Mouse (Mus musculus): ENCODE measurements around the gene Daam2. TPM values are rescaled to one million over a fixed set of nuclear protein-coding genes. Genes with fewer than 3 reads are reported as not detected.

Gene Daam2
- polyA plus RNA-seq, 1 experiment from 2014 or later, result 15.8 TPM

GRCm38 (mm10) chr17:49530215-49530614, 33.9 kb downstream of the Daam2 start:
- Histone ChIP-seq H3K9me3 (no peaks in the 10 kb centered on the region), H3K4me2 (no peak overlapping the region), H3K27me3 (no peaks in the 10 kb centered on the region), H3K4me3 (no peak overlapping the region), H3K27ac (no peak overlapping the region), H3K4me1 (peaks cover 41% of the 10 kb centered on the region), H3K36me3 (0 out of 2 replicates have a peak, but pooled peaks cover 6% of the 10 kb centered on the region), H3K9ac (no peak overlapping the region)
- ATAC-seq (ENCODE audit: borderline replicate concordance, extremely low read depth, low FRiP score, low TSS enrichment), result no peak
- WGBS, result 19% methylated on average over 3 of the region's 3 CpGs

GRCm38 (mm10) chr17:49528503-49529205, 35.5 kb downstream of the Daam2 start:
- Histone ChIP-seq H3K27me3 (no peaks in the 10 kb centered on the region), H3K9me3 (no peaks in the 10 kb centered on the region), H3K4me2 (no peak overlapping the region), H3K4me1 (peaks cover 26% of the 10 kb centered on the region), H3K9ac (no peak overlapping the region), H3K27ac (peak overlapping the region; percentile 34), H3K36me3 (0 out of 2 replicates have a peak, but pooled peaks cover 6% of the 10 kb centered on the region), H3K4me3 (no peak overlapping the region)
- 34% methylated on average over 7 of the region's 7 CpGs for WGBS
- peak; percentile 55; the same call in 1 of the 2 replicates for ATAC-seq (ENCODE audit: borderline replicate concordance, extremely low read depth, low FRiP score, low TSS enrichment)

DNA sequence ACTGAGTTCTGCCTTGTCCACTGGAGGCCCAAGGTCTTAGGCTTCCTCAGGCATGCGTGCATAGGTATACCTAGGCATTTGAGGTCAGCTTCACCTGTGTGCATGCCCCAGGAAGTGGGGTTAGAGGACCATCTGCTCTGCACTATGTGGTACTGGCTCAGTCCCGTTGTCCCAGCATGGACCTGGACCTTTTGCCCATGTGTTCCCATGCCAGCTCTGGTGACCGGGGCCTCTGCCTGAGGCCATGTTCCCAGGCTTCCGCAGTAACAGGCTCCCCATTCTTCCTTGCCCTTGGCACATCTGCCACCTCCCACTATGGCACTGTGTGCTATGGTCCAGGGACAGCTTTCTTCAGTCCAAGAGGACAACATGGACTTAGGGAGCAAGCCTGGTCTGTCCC, 36.1 kb downstream of the Daam2 start:
- Histone ChIP-seq H3K4me3 (no peak overlapping the region), H3K27ac (peak overlapping the region; percentile 34), H3K4me1 (peaks cover 21% of the 10 kb centered on the region), H3K36me3 (no peaks in the 10 kb centered on the region), H3K27me3 (no peaks in the 10 kb centered on the region), H3K9me3 (no peaks in the 10 kb centered on the region), H3K9ac (no peak overlapping the region), H3K4me2 (no peak overlapping the region)
- 78% methylated on average over 4 of the region's 4 CpGs for WGBS
- ATAC-seq (ENCODE audit: borderline replicate concordance, extremely low read depth, low FRiP score, low TSS enrichment), result 0 out of 2 replicates have a peak, but pooled peaks have one; percentile 9

GRCm38 (mm10) chr17:49526566-49526965, 37.6 kb downstream of the Daam2 start:
- H3K9me3 ChIP-seq, result no peaks in the 10 kb centered on the region
- H3K4me2 ChIP-seq, result no peak overlapping the region
- no peak overlapping the region for H3K4me3 ChIP-seq
- no peak for ATAC-seq (ENCODE audit: borderline replicate concordance, extremely low read depth, low FRiP score, low TSS enrichment)
- no peak overlapping the region for H3K27ac ChIP-seq
- H3K27me3 ChIP-seq, result no peaks in the 10 kb centered on the region
- no peak overlapping the region for H3K9ac ChIP-seq
- peaks cover 29% of the 10 kb centered on the region for H3K4me1 ChIP-seq
- 85% methylated on average over 5 of the region's 5 CpGs for WGBS
- no peaks in the 10 kb centered on the region for H3K36me3 ChIP-seq

DNA sequence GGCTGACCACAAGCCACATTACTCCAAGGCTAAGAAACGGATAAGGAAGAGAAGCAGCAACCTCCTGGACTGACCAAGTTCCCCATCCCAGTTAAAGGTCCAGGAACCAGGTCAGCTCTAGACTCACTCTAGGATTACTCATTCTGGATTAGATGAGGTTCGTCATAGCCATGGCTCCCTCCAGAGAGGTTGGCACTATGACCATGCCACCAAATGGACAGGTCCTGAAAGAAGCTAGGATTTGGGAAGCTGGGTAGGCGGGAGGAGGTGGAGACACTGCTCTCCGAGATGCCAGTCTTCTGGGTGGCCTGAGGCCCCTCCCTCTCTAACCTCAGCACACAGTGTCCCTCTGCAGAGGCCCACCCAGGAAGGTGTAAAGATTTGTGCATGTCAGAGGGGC, 38.2 kb downstream of the Daam2 start:
- no peaks in the 10 kb centered on the region for H3K36me3 ChIP-seq
- WGBS, result 84% methylated on average over 4 of the region's 4 CpGs
- peaks cover 27% of the 10 kb centered on the region for H3K4me1 ChIP-seq
- no peak overlapping the region for H3K4me3 ChIP-seq
- H3K9ac ChIP-seq, result no peak overlapping the region
- H3K4me2 ChIP-seq, result no peak overlapping the region
- H3K9me3 ChIP-seq, result no peaks in the 10 kb centered on the region
- ATAC-seq (ENCODE audit: borderline replicate concordance, extremely low read depth, low FRiP score, low TSS enrichment), result no peak
- no peak overlapping the region for H3K27ac ChIP-seq
- no peaks in the 10 kb centered on the region for H3K27me3 ChIP-seq

GRCm38 (mm10) chr17:49524584-49524983, 39.6 kb downstream of the Daam2 start:
- H3K36me3 ChIP-seq, result no peaks in the 10 kb centered on the region
- no peak overlapping the region for H3K4me2 ChIP-seq
- no peak overlapping the region for H3K27ac ChIP-seq
- no peaks in the 10 kb centered on the region for H3K27me3 ChIP-seq
- WGBS, result 69% methylated on average over 2 of the region's 2 CpGs
- no peak overlapping the region for H3K9ac ChIP-seq
- no peak overlapping the region for H3K4me3 ChIP-seq
- no peak for ATAC-seq (ENCODE audit: borderline replicate concordance, extremely low read depth, low FRiP score, low TSS enrichment)
- no peaks in the 10 kb centered on the region for H3K9me3 ChIP-seq
- H3K4me1 ChIP-seq, result peaks cover 24% of the 10 kb centered on the region

GRCm38 (mm10) chr17:49522435-49522834, 41.7 kb downstream of the Daam2 start:
- H3K27me3 ChIP-seq, result no peaks in the 10 kb centered on the region

DNA sequence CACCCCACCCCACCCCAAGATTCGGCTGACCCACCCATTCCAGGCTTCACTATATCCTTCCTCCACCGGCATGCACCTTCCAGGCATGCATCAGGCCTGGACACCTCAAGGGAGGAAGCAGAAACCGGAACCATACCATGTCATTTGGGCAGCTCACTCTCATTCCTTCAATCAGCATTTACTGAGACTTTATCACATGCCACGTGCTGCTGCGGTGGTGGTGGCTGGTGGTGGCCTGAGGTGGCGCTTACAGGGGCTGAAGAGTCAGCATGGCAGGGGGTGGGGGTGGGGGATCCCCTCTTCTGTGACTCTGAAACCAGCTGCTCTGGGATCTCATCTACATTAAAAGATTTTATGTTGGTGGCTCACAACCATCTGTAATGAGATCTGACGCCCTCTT, 42.1 kb downstream of the Daam2 start:
- Histone ChIP-seq H3K9ac (no peak overlapping the region), H3K27me3 (no peaks in the 10 kb centered on the region), H3K4me1 (peaks cover 14% of the 10 kb centered on the region), H3K36me3 (no peaks in the 10 kb centered on the region), H3K4me3 (no peak overlapping the region), H3K4me2 (no peak overlapping the region), H3K9me3 (no peaks in the 10 kb centered on the region), H3K27ac (no peak overlapping the region)
- WGBS, result 58% methylated on average over 7 of the region's 7 CpGs
- no peak for ATAC-seq (ENCODE audit: borderline replicate concordance, extremely low read depth, low FRiP score, low TSS enrichment)

More at GRCm38 (mm10) chr17:49522435-49522834, 41.7 kb downstream of the Daam2 start:
- Histone ChIP-seq H3K9me3 (no peaks in the 10 kb centered on the region), H3K4me2 (no peak overlapping the region), H3K27ac (no peak overlapping the region), H3K9ac (no peak overlapping the region), H3K4me3 (no peak overlapping the region), H3K36me3 (no peaks in the 10 kb centered on the region), H3K4me1 (peaks cover 14% of the 10 kb centered on the region)
- ATAC-seq (ENCODE audit: borderline replicate concordance, extremely low read depth, low FRiP score, low TSS enrichment), result no peak; the same call in 1 of the 2 replicates
- WGBS, result 22% methylated on average over 2 of the region's 2 CpGs

DNA sequence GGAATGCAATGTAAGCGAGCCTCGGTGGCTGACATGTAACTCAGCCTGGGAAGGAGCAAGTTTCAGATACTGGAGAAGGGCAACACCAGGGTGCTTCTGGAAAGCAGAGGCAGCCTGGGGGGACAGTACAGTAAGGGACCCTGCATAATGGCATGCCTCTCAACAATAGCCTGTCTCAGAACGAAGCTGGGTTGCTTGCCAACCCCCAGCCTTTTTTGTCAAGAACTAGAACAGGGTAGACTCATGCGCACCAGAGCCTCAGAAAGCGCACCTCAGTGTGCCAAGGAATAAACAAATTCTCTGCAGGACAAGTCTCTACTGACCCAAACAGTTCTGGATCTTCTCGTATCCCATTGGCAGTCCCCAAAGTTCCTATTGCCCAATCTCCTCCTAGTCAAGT, 43.5 kb downstream of the Daam2 start:
- no peak overlapping the region for H3K4me2 ChIP-seq
- no peaks in the 10 kb centered on the region for H3K36me3 ChIP-seq
- H3K9me3 ChIP-seq, result no peaks in the 10 kb centered on the region
- H3K4me3 ChIP-seq, result no peak overlapping the region
- peak overlapping the region; percentile 24; the same call in 1 of the 2 replicates for H3K27ac ChIP-seq
- H3K27me3 ChIP-seq, result no peaks in the 10 kb centered on the region
- ATAC-seq (ENCODE audit: borderline replicate concordance, extremely low read depth, low FRiP score, low TSS enrichment), result no peak
- 68% methylated on average over 6 of the region's 6 CpGs for WGBS
- H3K4me1 ChIP-seq, result peaks cover 20% of the 10 kb centered on the region
- no peak overlapping the region for H3K9ac ChIP-seq

DNA sequence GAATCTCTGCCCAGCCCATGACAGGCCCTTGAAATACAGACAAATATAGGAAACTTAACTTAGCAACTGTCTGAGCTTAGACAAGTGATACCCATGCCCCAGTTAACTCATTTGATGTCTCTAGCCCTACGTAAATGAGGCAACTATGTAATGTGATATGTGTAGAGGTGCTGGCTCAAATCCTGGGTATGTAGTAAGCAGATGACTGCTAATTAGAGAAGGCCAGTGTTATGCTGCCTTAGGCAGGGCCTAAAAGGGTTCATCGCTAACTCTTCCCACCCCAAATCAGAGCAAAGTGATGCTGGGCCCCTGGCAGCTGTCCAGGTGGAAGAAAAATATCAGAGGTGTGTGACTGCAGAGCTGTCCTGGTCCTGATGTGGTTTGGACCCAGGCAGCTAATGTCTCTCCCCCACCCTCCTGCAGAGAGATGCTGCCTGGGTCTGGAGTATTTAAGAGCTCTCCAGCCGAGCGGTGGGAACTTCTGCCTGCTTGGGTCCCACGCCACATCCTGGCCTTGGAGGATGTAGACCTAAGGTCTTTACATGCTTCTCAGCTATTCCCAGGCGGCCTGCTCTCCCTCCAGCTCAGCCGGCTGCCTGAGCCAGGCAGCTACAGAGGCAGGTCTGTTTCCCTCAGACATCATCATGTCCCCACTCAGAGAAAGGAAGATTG, 44.4 kb downstream of the Daam2 start:
- Histone ChIP-seq H3K27ac (peak overlapping the region; percentile 24; the same call in 1 of the 2 replicates), H3K9me3 (no peaks in the 10 kb centered on the region), H3K9ac (no peak overlapping the region), H3K4me1 (peaks cover 22% of the 10 kb centered on the region), H3K36me3 (no peaks in the 10 kb centered on the region), H3K4me2 (no peak overlapping the region), H3K4me3 (no peak overlapping the region), H3K27me3 (no peaks in the 10 kb centered on the region)
- ATAC-seq (ENCODE audit: borderline replicate concordance, extremely low read depth, low FRiP score, low TSS enrichment), result no peak
- WGBS, result 75% methylated on average over 7 of the region's 7 CpGs

DNA sequence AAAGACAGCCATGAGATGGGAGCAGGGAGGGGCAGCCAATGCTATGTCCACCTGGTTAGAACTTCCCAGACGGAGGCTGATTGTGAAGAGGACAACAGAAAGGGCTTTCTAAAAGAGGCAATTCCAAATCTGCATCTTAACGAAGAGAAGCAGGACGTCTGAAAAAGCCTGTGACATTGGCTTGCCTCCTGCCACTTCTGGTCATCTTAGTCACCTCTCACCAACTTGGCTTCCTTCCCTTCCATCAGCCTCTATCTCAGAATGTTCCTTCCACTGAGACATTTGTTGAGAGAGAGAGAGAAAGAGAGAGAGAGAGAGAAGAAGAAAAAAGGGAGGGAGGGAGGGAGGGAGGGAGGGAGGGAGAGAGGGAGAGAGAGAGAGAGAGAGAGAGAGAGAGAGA, 47.1 kb downstream of the Daam2 start:
- H3K9me3 ChIP-seq, result no peaks in the 10 kb centered on the region
- peaks cover 24% of the 10 kb centered on the region for H3K4me1 ChIP-seq
- no peak overlapping the region for H3K9ac ChIP-seq
- no peaks in the 10 kb centered on the region for H3K36me3 ChIP-seq
- no peak for ATAC-seq (ENCODE audit: borderline replicate concordance, extremely low read depth, low FRiP score, low TSS enrichment)
- H3K4me3 ChIP-seq, result no peak overlapping the region
- 55% methylated on average over 3 of the region's 3 CpGs for WGBS
- H3K27ac ChIP-seq, result no peak overlapping the region
- no peaks in the 10 kb centered on the region for H3K27me3 ChIP-seq
- H3K4me2 ChIP-seq, result no peak overlapping the region

DNA sequence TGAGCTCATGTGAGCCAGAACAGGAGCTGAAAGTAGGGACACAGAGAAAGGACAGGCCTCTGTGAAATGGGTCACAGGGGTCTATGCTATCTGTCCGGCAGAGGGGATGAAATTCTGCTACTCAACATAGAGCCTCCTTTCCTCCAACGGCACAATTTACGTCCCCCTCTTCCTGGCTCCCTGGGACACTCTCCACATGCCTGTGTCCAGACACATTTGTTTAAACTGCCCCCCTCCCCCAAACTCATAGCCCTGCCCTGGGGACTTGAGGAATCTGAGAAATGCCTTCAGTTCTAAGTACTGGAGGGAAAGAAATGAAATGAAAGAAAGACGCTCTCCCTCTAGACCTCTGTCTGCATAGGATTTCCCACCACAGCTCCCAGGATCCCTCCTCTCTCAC, 48.5 kb downstream of the Daam2 start:
- Histone ChIP-seq H3K9me3 (no peaks in the 10 kb centered on the region), H3K27ac (peak overlapping the region; percentile 43), H3K4me2 (peak overlapping the region; percentile 14; the same call in 1 of the 2 replicates), H3K27me3 (no peaks in the 10 kb centered on the region), H3K4me3 (no peak overlapping the region), H3K9ac (no peak overlapping the region), H3K4me1 (peaks cover 25% of the 10 kb centered on the region), H3K36me3 (no peaks in the 10 kb centered on the region)
- ATAC-seq (ENCODE audit: borderline replicate concordance, extremely low read depth, low FRiP score, low TSS enrichment), result peak; percentile 23; the same call in 1 of the 2 replicates
- WGBS, result 27% methylated on average over 4 of the region's 4 CpGs

Data from lung, embryonic 15.5 days (tissue).